Mouse (Mus musculus) layer of hippocampus, postnatal 10 days (tissue): ENCODE results near the gene Stox2. TPM values are rescaled to one million over a fixed set of nuclear protein-coding genes. Genes with fewer than 3 reads are reported as not detected.

ENCODE experiments used
- DNase-seq, 2 experiments: peaks; one replicate each; pipeline ENCODE4 v3.0.0; 2021; ENCODE audit warnings: low spot score in 2 of 2
- total RNA-seq, 2 experiments: library from RNA; stranded (reverse); gene quantifications; 2 replicates each; pipeline ENCODE4 v1.2.3; 2021

The Stox2 gene
- total RNA-seq, 2 experiments from 2014 or later: 88.8 to 94.2 TPM

DNA sequence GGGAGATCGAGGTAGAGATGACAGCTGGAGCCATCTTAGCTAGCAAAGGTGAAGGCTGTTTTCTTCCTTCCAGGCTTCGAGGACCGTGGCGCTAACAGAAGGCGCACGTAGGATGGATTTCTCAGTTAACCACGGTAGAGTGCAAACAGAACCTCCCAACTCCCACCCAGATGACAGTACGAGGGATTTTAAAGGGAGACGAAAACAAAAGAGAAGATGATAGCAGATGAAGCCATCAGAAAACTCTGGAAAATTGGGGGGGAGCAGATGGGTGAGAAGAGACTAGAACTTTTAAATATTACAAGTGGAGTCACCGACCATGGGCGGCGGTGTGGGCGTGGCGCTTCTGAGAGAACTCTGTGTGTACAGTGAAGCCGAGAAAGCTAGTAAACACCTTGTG is 202.0 kb downstream of the Stox2 start:
- DNase-seq: no peak

- DNase-seq: no peak
Observed at GRCm38 (mm10) chr8:47243631-47244030, 202.5 kb downstream of the Stox2 start.

DNA sequence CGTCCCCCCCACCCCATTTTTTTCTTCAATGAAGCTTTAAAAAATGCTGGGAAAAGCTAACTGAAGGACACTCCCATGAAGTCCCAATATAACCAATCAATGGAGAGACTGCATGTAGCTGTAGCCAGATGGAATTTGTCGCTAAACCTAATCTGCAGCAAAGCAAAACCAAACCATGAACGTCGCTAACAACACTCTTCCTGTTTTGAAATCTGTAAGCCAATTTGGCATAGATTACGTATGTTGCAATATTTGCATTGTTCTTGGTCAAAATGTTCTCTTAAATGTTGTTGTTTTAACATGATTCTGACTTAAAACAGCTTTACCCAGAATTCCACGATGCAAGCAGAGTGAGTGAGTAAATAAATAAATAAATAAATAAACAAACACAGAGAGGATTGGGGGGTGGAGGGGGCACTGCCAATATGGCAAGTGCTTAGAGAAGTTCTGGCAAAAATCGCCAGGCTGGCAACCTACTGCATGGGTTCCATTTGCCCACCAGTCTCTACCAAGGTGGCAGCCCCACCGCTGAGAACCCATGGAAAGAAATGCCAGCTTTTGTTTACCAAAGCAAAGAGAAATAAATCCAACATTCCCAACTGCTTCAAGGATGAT is 203.0 kb downstream of the Stox2 start:
- DNase-seq: peak in 1 of 2 experiments; percentile 52

DNA sequence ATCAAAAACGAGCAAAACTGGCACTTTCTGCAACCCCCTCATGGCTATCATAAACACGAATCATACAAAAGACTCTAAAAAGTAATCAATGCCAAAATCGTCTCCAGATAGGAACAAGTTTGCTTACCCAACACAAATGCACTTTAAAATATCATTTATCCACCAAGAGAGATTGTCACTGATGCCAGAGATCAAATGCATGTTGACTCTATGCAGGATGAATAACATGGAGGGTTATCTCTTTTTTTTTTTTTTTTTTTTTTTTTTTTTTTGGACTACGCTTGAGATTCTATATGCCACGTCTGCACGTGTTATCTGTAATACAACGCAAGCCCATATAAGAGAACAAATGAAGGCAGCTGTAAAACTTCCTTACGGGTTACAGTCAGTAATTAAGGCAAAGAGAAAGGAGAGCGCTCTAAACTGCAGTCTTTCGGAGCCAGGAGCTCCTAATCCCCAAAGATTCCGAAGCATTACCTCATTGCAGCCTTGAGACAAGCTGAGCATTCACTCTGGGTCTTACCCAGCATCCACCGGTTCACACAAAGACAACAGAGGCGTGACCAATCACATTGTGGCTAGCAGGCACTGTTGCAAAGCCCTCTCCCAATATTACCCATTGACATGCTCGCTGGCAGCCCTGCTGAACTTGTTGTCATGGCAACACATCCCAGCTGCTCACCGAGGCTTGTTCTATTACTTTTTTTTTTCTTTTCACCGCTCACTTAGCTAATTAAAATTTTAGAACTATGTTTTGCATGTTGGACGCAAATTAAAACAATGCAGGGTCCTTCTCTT is 203.8 kb downstream of the Stox2 start:
- DNase-seq: peak; percentile 79 to 80

DNA sequence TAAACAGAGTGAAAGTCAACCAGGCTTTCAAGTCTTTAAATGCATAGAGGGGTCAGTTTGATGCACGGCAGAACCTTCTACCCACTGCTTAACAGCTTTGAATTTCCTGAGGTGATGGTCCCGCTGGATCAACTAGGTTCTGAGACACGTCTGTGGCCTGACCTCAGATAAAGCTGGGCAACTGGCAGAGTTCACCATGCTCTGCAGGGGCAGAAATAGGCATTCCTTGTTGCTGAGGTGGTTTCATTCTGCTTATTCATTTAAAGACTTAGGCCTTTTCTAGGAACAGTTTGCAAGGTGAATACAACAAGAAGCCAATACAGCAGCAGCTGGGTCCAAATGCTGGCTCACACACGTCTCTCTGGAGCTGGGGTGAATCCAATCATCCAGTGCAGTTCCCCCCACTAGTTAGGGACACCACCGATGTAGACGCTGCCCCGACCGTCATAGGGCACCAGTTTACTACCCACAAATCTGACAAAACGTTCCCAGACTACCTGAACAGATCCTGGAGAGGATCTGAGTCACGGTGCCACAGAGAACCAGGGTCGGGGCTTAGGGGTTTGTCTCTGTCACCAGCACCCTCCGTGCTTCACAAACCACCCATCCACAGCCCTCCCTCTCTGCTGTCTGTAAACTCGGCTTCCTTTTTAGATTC is 204.6 kb downstream of the Stox2 start:
- no peak for DNase-seq

DNA sequence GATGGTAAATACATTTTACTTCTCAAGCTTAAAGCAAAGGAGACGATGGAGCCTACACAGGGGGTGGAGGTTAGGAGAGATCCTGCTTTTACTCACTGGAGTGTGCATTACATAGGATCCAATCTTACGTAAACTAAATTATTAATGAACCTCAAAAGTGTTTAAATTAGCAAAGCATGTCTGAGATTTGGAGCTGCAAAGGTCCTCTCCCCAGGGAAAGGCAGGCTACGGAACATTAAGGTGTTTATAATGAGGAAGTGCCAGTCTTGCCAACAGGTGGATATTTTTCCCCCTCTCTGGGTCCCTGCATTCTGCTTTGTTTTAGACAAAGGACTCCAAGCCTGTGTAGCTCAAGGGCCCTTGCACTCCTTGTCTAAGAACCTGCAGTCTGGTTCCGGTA is 205.3 kb downstream of the Stox2 start:
- DNase-seq: no peak

DNA sequence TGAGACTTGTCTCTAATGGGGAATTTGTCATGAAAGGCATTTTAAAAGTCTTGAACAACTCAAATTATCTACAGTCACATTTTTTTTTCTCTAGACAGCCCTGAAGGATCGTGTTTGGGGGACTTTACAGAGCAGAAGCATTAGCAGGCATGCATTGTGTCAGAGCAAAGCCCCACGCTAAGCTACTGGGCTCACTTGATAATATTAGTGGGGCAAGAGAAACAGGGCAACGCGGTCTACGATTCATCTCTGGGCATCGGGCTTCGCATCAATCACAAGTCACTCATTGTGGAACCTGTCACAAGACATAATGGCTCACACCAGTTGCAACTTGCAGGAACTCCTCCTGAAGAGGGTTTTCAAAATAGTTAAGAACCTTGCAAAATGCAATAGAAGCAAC is 205.9 kb downstream of the Stox2 start:
- DNase-seq: no peak

- no peak for DNase-seq
Observed at GRCm38 (mm10) chr8:47232081-47232480, 214.1 kb downstream of the Stox2 start.

DNA sequence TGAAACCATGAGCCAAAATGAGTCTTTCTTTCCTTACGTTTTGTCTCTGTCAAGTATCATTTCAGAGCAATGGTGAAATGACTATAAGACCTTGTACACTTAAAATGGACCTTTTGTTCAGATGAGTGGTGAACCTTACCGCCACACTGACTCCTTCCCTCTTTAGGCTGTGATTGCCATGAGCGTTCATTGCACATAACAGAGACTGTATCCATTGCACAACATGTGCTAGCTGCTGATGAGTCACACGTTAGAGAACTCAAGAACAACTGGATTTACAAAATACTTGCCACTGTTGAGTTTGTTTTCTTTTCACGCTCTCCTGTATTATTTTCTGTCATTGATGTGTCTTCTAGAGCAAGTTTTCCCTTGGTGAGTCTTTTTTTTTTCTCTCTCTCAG is 216.1 kb downstream of the Stox2 start:
- no peak for DNase-seq

DNA sequence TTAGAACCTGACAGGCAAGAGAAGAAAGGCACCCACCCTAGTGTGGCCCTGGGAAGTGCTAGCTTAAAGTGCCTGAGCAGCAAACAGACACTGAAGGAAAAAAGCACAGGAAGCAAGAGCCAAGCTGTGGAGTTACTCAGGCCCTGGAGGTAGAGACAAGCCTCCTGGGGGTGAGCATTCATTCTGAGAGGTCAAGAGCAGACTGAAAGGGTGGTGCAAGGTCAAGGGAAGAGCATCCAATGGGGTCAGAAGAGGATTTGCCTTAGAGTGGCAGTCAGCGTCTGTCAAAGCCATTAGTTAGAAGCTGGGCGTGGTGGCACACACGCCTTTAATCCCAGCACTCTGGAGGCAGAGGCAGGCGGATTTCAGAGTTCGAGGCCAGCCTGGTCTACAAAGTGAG is 224.3 kb downstream of the Stox2 start:
- no peak for DNase-seq

DNA sequence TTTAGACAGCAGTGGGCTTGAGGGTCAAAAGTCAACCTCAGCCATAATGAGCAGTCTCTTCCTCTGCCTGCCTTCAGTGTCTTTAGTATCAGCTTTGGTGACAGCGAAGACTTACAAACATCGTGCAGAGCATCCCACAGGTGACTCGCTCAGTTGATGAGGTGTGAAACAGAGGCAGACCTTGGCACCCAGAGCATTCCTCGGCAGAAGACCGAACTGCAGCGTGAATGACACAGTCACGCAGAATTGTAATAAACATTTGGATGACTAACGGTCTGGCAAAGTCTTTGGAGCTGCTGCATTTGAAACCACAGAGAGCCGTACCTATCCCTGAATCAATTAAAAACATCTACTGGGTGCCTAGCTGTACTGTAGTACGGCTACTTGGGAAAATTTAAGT is 225.0 kb downstream of the Stox2 start:
- no peak for DNase-seq

GRCm38 (mm10) chr8:47220390-47220789 is 225.8 kb downstream of the Stox2 start:
- DNase-seq: no peak

GRCm38 (mm10) chr8:47218536-47218935 is 227.6 kb downstream of the Stox2 start:
- DNase-seq: no peak

DNA sequence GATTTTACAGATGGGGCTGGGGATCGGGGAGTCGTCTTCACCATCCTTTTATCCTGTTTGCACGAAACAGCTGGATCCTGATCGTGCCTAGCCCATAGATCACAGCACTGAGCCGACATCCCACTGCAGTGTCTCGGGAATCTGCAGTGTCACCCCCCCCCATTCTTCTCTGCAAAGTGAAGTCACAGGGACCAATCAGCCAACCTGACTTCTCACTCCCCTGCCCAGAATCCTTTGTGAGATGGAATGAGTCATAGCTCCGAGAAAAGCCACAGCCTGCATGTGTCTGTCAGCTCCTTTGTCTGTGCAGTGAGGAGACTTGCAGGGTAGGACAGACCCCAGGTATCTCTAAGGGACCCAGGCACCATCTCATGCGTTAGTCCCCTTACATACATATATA is 228.1 kb downstream of the Stox2 start:
- no peak for DNase-seq

GRCm38 (mm10) chr8:47212124-47212523 is 234.0 kb downstream of the Stox2 start:
- DNase-seq: no peak

GRCm38 (mm10) chr8:47211226-47211625 is 234.9 kb downstream of the Stox2 start:
- no peak for DNase-seq

GRCm38 (mm10) chr8:47208246-47208645 is 237.9 kb downstream of the Stox2 start:
- DNase-seq: no peak

GRCm38 (mm10) chr8:47206640-47207237 is 239.4 kb downstream of the Stox2 start:
- DNase-seq: no peak

DNA sequence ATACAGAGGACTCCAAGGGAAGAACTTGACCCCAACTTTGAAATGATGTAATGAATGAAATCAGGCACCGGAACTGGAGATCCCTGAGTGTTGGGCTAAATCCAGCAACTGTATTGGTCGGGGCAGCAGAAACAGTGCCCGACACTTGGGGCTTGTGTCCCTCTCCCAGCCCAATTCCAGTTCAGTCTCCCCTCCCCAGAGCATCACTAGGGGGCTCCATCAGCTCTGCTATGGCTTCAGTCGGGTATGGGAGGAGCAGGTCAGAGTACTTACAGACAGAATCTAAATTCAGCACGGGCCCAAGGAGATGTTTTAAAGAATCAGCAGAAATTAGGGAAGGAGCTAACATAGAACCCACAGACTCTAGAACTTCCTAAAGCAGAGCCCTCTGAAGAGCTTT is 240.7 kb downstream of the Stox2 start:
- DNase-seq: no peak

- no peak for DNase-seq
Observed at GRCm38 (mm10) chr8:47196391-47196790, 249.8 kb downstream of the Stox2 start.

DNA sequence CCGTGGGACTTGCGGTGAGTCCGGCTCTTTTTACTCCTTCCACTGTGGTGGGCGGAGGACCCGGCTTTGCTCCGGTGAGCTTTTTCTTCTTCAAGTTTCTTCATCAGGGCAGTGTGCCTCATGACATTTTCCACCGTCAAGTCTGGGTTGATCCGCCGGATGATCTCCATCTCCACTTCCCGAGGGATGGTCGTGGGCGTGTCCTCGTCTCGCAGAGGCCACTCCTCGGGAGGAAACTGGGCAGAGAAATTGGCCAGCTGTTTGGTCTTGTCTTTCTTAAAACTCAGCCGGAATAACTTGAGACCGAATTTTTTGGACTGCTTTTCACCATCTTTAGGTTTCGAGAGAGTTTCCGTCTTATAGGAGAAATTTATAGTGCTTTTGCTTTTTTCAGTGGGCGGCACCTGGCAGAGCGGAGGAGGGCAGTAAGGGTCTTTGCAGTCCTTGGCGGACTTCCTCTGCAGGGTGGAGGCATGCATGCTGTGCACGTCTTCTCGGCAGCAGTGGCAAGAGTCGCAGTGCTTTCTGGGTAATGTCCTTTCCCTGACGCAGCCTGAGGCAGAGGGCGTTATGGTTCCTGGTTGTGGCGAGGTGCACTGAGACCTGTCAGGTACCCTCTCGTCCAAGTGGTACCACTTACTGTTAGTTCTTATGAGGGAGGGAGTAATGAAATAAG is 252.7 kb downstream of the Stox2 start:
- DNase-seq: no peak
